Mouse (Mus musculus) R1 (cell line): Measurements from ENCODE around the gene Rpusd1.

Experiments used
- DNase-seq: peaks from one replicate; pipeline ENCODE4 v3.0.0-alpha.2; 2018; ENCODE audit warnings: low read depth, low spot score

Gene Rpusd1

GRCm38 (mm10) chr17:25735745-25736144 lies 8.3 kb downstream of the Rpusd1 start, which contains the start of gene Mslnl:
Gene Mslnl, plus strand, starts transcription at chr17:25736042.
- DNase-seq = no peak

- DNase-seq = no peak
These were observed 11.4 kb downstream of the Rpusd1 start for GRCm38 (mm10) chr17:25738861-25739260.

- peak; percentile 67 for DNase-seq
These were observed 14.0 kb downstream of the Rpusd1 start for GRCm38 (mm10) chr17:25741471-25741870.

GRCm38 (mm10) chr17:25743831-25744230 lies 16.4 kb downstream of the Rpusd1 start:
- no peak for DNase-seq

GRCm38 (mm10) chr17:25744311-25744710 lies 16.8 kb downstream of the Rpusd1 start:
- DNase-seq = no peak

- DNase-seq = no peak
These were observed 20.8 kb downstream of the Rpusd1 start for GRCm38 (mm10) chr17:25748238-25748637.

- no peak for DNase-seq
These were observed 21.8 kb downstream of the Rpusd1 start for GRCm38 (mm10) chr17:25749314-25749713.

- no peak for DNase-seq
These were observed 24.0 kb downstream of the Rpusd1 start for GRCm38 (mm10) chr17:25751446-25751845.

GRCm38 (mm10) chr17:25754241-25754640 lies 26.8 kb downstream of the Rpusd1 start, which contains the start of gene Msln:
Gene Msln, minus strand, starts transcription at chr17:25754378.
- no peak for DNase-seq

GRCm38 (mm10) chr17:25755086-25755485 lies 27.6 kb downstream of the Rpusd1 start:
- DNase-seq = peak; percentile 86

GRCm38 (mm10) chr17:25755627-25756377 lies 28.3 kb downstream of the Rpusd1 start:
- peak; percentile 93 for DNase-seq

- DNase-seq = peak; percentile 99
These were observed 29.1 kb downstream of the Rpusd1 start for GRCm38 (mm10) chr17:25756378-25757242.

- DNase-seq = no peak
These were observed 30.2 kb downstream of the Rpusd1 start for GRCm38 (mm10) chr17:25757691-25758090.

- no peak for DNase-seq
These were observed 32.7 kb downstream of the Rpusd1 start for GRCm38 (mm10) chr17:25760148-25760547.

- no peak for DNase-seq
These were observed 34.1 kb downstream of the Rpusd1 start for GRCm38 (mm10) chr17:25761561-25761970.

GRCm38 (mm10) chr17:25762591-25762990 lies 35.1 kb downstream of the Rpusd1 start:
- peak; percentile 60 for DNase-seq

GRCm38 (mm10) chr17:25765886-25766285 lies 38.4 kb downstream of the Rpusd1 start:
- DNase-seq = no peak

GRCm38 (mm10) chr17:25769331-25769730 lies 41.9 kb downstream of the Rpusd1 start:
- DNase-seq = no peak

- peak; percentile 98 for DNase-seq
These were observed 46.2 kb downstream of the Rpusd1 start, which contains the start of gene Narfl for GRCm38 (mm10) chr17:25773549-25774120. Gene Narfl, plus strand, starts transcription at chr17:25773776.

GRCm38 (mm10) chr17:25775318-25776062 lies 48.0 kb downstream of the Rpusd1 start:
- DNase-seq = no peak

- no peak for DNase-seq
These were observed 50.5 kb downstream of the Rpusd1 start for GRCm38 (mm10) chr17:25777948-25778347.
